Mouse (Mus musculus) thymus, adult 2 months (tissue): ENCODE measurements around the gene Tom1l2.

Experiments used
- CTCF ChIP-seq: fragments of 200-500 bp; IDR thresholded peaks from 2 replicates; pipeline ENCODE4 v1.5.1; 2012; ENCODE audit warnings: mild to moderate bottlenecking, control low read depth, low read length, moderate library complexity, borderline replicate concordance; ENCODE audit not compliant: control insufficient read depth, poor library complexity, insufficient read depth; ENCODE audit errors: extremely low read depth
- POLR2A ChIP-seq: fragments of 200-500 bp; IDR thresholded peaks from 2 replicates; pipeline ENCODE4 v1.6.1; 2012; ENCODE audit warnings: mild to moderate bottlenecking, low read length, control low read depth, moderate library complexity; ENCODE audit not compliant: control insufficient read depth, poor library complexity, insufficient read depth; ENCODE audit errors: extremely low read depth

DNA sequence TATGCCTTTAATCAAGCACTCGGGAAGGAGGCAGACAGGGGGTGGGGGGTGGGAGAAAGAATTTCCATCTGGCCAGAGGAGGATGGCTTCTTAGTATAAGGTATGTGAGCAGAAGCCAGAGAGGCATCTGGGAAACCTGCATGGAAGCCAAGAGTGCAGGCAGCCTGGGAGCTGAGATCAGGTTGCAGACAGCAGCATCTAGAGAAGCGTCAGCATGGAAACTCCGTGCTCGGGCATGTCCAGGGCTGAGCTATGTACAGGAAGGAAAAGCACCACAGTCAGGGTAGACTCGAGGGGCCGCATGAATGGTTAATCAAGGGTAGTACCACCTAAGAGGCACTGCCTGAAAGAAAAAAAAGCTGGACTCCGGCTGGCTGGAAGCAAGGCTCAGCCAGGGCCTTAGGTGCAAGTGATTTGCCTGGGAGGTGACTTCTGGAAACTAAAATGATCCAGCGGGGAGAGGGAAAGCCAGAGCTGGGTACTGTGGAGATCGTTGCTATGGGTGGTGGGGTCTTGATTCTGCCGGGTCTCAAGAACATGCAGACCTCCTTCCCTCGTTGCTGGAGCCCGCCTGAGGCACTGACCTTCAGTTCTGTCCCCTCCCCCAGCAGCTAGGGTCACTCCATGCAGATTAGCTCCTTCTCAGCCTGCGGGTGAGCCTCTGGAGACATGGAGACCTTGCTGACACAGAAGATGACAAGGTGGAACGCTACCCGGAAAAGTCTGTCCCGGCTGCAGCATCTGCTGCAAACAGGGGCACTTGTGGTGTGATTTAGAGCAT is 13.7 kb upstream of the Tom1l2 start:
- TF ChIP-seq POLR2A (no peak), CTCF (no peak)
